Mouse (Mus musculus): ENCODE measurements around the gene Ina.
"Not testable (repeated sequence)": the region's sequence is repeated elsewhere in the genome, so short reads cannot be mapped to it uniquely, and the experiment has no call there.

Gene Ina

GRCm38 (mm10) chr19:46984726-46985622 is 29.5 kb upstream of the Ina start:
- DNase-seq (ENCODE audit: extremely low spot score, low spot score): no peak

GRCm38 (mm10) chr19:46987646-46988045 is 26.9 kb upstream of the Ina start:
- no peak for DNase-seq (ENCODE audit: extremely low spot score, low spot score)

DNA sequence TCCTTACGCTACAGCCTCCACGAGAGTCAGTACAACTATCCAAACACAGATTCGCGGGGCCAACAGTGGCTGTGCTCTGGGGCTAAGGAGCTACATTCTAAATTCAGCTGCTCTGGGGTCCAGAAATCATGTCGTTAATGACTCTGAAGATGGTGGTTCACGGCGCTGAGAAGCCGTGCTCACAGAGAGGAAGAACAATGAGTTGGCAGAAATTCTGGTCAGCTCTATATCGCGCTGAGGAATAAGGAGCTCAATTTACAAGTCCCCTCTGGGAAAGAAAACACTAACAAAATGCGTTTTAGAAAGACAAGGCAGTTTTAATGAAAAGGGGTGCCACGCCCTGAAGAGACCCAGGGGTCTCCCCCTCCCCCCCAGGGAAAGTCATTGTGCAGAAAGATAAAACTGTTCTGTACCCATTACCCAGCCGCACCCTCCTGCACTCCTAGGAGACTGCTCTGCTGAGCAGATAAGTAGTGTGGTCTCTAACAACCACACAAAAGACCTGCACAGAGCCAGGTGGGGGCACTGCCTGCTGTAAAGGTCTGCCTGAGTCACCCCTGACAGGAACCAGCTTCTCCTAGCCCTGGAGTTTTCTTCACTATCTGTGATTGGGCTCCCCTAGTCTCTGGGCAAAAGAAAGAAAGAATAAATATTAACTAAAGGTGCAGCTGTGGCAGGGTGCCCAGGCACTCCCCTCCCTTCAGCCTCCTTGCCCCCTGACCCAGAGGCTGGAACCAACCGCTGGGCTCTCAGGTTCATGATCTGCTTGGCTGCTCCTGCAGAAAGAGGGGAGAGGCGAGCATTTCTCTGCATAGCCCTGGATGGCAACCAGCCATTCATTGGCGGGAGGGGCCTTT is 26.0 kb upstream of the Ina start:
- no peak for DNase-seq (ENCODE audit: extremely low spot score, low spot score)

DNA sequence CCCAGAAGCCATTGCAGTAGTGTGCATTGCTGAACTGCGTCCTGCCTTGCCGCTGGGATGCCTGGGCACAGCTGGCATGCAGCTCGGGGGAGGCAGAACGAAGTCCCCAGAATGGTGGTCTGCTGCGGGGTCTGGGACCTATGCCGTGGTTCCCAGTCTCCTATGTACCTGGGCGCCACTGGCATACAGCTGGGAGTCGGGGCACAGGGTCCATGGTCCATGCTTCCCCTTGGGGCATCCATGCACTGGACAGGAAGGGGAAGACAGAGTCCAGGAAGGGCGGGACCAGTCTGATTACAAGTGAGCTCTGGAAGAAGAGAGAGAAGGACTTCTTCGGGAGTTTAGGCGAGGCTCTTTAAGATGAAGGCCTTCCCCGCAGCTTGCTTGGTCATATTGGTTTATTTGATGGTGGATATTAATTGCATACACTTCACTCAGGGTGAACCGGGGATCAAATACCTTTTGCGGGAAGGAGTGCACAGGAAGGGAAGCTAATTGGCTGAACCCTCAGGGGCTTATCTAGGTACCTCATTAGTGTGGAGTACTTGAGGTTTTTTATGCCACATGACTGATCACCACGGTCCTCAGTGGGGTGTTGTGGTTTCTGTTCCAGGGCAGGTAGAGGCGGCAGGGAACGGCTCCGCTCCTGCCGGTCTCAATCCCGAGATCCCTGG is 24.9 kb upstream of the Ina start:
- DNase-seq (ENCODE audit: extremely low spot score, low spot score): no peak

- no peak for DNase-seq (ENCODE audit: extremely low spot score, low spot score)
Observed at GRCm38 (mm10) chr19:46990153-46990518, 24.4 kb upstream of the Ina start.

DNA sequence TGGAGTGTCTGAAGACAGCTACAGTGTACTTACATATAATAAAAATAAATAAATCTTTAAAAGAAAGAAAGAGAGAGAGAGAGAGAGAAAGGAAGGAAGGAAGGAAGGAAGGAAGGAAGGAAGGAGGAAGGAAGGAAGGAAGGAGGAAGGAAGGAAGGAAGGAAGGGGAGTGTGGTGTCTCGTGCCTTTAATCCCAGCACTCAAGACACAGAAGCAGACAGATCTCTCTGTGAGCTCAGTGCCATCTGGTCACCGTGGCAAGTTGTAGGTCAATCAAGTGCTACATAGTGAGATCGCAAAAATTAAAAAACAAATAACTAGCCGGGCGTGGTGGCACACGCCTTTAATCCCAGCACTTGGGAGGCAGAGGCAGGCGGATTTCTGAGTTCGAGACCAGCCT is 23.9 kb upstream of the Ina start:
- DNase-seq (ENCODE audit: extremely low spot score, low spot score): not testable (repeated sequence)

- peak; percentile 89 for DNase-seq (ENCODE audit: extremely low spot score, low spot score)
Observed at GRCm38 (mm10) chr19:46991145-46991544, 23.4 kb upstream of the Ina start.

DNA sequence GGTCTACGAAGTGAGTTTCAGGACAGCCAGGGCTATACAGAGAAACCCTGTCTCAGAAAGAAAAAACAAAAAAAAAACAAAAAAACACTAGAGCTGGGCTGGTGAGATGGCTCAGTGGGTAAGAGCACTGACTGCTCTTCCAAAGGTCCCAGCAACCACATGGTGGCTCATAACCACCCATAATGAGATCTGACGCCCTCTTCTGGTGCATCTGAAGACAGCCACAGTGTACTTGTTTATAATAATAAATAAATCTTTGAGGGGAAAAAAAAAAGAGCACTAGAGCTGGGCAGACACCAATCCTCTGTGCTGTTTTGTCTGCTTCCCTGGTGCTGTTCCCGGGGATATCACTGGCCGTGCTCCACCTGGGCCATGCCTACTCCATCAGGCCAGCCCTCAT is 22.2 kb upstream of the Ina start:
- not testable (repeated sequence) for DNase-seq (ENCODE audit: extremely low spot score, low spot score)

DNA sequence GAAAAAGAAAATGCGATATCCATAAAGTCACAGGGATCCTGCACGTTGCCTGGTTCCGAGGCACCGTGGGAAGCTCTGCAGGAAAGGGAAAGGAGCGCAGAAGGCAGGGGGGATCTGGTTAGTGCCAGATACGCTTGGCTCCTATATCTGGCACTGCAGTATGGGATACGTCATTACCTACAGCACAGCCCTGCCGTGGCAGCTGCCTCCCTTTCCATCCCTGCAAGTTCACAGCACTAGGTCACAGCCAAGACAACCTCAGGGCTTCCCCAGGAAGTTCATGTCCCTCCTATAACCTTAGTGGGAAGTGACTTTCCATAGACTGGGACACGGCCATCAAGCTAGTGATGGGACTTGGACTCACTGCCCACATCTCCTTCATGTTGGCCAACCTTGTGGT is 18.4 kb upstream of the Ina start:
- DNase-seq (ENCODE audit: extremely low spot score, low spot score): no peak

- no peak for DNase-seq (ENCODE audit: extremely low spot score, low spot score)
Observed at GRCm38 (mm10) chr19:46998168-46998870, 16.2 kb upstream of the Ina start.

DNA sequence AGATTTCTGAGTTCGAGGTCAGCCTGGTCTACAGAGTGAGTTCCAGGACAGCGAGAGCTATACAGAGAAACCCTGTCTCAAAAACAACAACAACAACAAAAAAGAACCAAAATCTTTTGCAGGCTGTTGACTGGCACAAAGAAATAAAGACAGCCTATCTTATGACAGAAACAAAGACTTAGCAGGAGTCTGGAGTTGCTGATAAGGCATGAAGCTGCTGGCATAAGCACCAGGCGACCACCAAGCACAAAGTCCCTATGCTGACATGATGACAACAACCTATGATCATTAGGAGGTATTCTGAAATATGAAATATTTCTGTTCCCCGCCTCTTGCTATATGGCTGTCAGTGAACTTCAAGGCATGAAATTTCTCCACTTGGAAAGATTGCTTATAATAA is 15.5 kb upstream of the Ina start:
- DNase-seq (ENCODE audit: extremely low spot score, low spot score): no peak

GRCm38 (mm10) chr19:46999753-47000152 is 14.7 kb upstream of the Ina start:
- DNase-seq (ENCODE audit: extremely low spot score, low spot score): no peak

GRCm38 (mm10) chr19:47000357-47000756 is 14.1 kb upstream of the Ina start:
- DNase-seq (ENCODE audit: extremely low spot score, low spot score): not testable (repeated sequence)

DNA sequence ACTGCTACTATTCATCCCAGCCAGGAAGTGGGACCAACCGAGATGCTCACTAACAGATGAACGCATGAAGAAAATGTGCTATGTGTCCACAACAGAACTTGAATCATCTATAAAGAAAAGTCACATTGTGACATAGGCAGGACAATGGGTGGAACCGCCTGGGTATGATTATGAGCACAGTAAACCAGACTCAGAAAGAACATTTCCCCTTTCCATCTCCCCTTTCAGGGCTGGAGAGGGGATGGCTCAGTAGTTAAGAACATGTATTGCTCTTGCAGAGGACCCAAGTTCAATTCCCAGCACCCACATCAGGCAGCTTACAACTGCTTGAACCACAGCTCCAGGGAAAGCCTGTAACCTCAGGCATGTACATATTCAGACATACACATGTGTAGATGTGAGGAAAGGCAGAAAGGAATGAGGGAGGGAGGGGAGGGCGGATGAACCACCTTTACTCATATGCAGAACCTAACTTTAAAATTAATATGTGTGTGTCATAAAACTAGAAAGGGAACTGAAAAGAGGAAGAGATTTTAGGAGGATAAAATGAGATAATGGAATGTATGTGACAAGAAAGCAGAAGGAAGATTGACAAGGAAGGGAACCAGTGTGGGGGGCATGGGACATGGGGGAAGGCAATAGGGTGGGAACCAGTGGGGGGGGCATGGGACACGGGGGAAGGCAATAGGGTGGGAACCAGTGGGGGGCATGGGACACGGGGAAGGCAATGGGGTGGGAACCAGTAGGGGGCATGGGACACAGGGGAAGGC is 10.6 kb upstream of the Ina start:
- no peak for DNase-seq (ENCODE audit: extremely low spot score, low spot score)

DNA sequence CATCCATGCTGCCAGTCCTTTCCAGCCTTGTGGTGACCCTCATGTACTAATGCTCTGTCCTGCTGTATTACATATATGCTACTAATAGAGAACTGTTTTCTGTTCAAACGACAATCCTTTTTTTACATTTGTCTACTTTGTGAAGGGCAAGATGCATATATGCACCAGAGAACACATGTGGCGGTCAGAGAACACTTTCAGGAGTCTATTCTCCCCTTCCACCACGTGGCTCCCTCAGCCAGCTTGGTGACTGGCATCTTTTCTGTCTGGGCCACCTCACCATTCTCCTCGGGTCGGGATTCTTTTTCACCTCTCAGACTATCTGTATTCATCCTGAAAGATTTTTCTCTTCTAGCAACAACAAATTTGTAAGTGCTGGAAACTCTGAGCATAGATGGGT is 8.6 kb upstream of the Ina start:
- no peak for DNase-seq (ENCODE audit: extremely low spot score, low spot score)

GRCm38 (mm10) chr19:47006321-47006720 is 8.2 kb upstream of the Ina start:
- peak; percentile 60 for DNase-seq (ENCODE audit: extremely low spot score, low spot score)

DNA sequence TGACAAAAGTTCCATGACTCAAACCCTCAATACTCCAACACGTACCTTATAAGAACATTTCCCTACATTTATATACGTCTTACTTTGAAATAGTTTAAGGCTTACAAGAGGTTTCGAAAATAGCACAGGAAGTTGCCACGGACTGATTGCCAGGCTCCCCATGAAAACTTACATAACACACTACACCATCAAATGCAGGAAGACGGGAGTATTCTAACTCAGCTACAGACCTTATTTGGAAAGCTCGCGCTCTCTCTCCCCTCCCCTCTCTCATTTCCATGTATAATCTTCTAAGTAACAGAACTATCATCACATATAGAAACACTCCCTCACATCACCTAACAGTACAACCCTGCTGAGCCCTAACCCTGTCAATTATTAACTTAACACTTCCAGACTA is 5.1 kb upstream of the Ina start:
- no peak for DNase-seq (ENCODE audit: extremely low spot score, low spot score)

DNA sequence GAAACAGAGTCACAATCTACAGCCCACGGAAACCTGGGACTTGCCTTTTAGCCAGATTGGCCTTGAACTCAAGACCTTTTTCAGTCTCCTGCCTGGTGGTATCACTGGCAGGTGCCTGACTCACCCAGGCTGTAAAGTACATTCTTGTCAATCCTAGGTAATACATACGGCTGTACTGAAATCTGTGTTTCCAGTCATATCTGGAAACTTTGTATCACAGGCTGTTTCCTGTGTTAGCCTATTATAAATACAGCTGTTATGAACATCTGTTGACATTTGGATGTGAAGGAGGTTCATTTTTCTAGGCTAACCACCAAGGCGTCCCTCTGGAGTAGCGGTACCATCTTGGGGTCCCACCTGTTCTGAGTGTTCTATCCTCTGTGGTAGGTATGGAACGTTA is 4.6 kb upstream of the Ina start:
- DNase-seq (ENCODE audit: extremely low spot score, low spot score): no peak

DNA sequence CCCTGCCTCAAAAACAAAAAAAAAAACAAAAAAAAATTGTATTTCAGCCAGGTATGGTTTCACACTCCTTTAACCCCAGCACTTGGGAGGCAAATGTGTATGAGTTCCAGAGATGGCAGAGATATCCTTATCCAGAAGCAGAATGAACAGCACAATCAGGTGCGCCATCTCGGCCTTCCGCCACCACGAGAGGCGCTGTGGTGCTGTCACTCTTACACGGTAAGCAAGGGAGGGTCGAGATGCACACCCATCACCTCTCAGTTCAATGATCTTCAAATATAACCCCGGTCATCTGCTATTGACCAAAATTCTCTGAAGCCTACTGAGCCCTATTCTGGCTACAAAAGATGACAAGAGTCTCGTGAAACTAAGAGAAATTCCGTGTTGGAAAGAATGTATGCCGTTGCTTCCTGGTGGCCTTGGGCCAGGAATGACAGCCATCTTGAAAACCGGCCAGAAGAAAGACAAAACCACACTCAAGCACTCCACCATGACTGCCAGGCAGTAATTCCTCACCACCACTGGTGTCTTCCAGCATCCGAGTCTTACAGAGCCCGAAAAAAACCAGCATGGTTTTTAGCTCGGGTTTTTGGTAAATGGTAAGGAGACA is 1.9 kb upstream of the Ina start:
- no peak for DNase-seq (ENCODE audit: extremely low spot score, low spot score)

All from neural tube, embryonic 10.5 days (tissue).